Mouse (Mus musculus) lung, embryonic 15.5 days (tissue): ENCODE results near the gene Scarb1. TPM values are rescaled to one million over a fixed set of nuclear protein-coding genes. Genes with fewer than 3 reads are reported as not detected.

ENCODE experiments used
- ATAC-seq: fragments of 200-750 bp; cut with Nextera tagmentation; 2 replicates; pipeline ENCODE4 v1.8.0; 2017; ENCODE audit warnings: moderate number of reproducible peaks, borderline replicate concordance; ENCODE audit not compliant: low FRiP score, low TSS enrichment; ENCODE audit errors: extremely low read depth
- H3K27ac ChIP-seq: fragments of 300-500 bp; sonication (generic); 2 replicates; pipeline ENCODE4 v1.5.1; 2015; ENCODE audit warnings: moderate library complexity, mild to moderate bottlenecking, inconsistent platforms
- H3K27me3 ChIP-seq: fragments of 300-500 bp; sonication (generic); 2 replicates; pipeline ENCODE4 v1.6.1; 2015; ENCODE audit warnings: inconsistent platforms
- H3K36me3 ChIP-seq: fragments of 300-500 bp; sonication (generic); 2 replicates; pipeline ENCODE4 v1.6.1; 2015; ENCODE audit warnings: inconsistent platforms
- H3K4me1 ChIP-seq: fragments of 300-500 bp; sonication (generic); 2 replicates; pipeline ENCODE4 v1.6.1; 2015; ENCODE audit warnings: inconsistent platforms
- H3K4me2 ChIP-seq: fragments of 300-500 bp; sonication (generic); 2 replicates; pipeline ENCODE4 v1.6.1; 2015; ENCODE audit warnings: inconsistent platforms, mild to moderate bottlenecking, moderate library complexity
- H3K4me3 ChIP-seq: fragments of 300-500 bp; sonication (generic); 2 replicates; pipeline ENCODE4 v1.5.1; 2015; ENCODE audit warnings: mild to moderate bottlenecking, inconsistent platforms
- H3K9ac ChIP-seq: fragments of 300-500 bp; sonication (generic); 2 replicates; pipeline ENCODE4 v1.6.1; 2015; ENCODE audit warnings: inconsistent platforms
- H3K9me3 ChIP-seq: fragments of 300-500 bp; sonication (generic); 2 replicates; pipeline ENCODE4 v1.6.1; 2016; ENCODE audit warnings: inconsistent platforms
- WGBS: fragments of 180-500 bp; shearing (Covaris S2); methylation state at CpG from one replicate; pipeline ENCODE4 v1.1.7; 2015; 5-methylcytosine and 5-hydroxymethylcytosine counted together
- polyA plus RNA-seq: library from polyadenylated mRNA; unstranded; fragments of >200 nt; fragmentation: Nextera tagmentation; extraction: Ambion mirVana; gene quantifications from 2 replicates; pipeline ENCODE4 v1.2.1, GENCODE M21; 2015

Gene Scarb1
- polyA plus RNA-seq, 1 experiment from 2014 or later: 65.6 TPM

GRCm38 (mm10) chr5:125358270-125358608, 17.3 kb upstream of the Scarb1 start:
- Histone ChIP-seq H3K36me3 (no peaks in the 10 kb centered on the region), H3K9ac (no peak overlapping the region), H3K9me3 (no peaks in the 10 kb centered on the region), H3K4me2 (peak overlapping the region; percentile 32; the same call in 1 of the 2 replicates), H3K4me3 (no peak overlapping the region), H3K4me1 (0 out of 2 replicates have a peak, but pooled peaks cover 5% of the 10 kb centered on the region), H3K27ac (no peak overlapping the region), H3K27me3 (no peaks in the 10 kb centered on the region)
- no peak for ATAC-seq
- 55% methylated on average over 5 of the region's 5 CpGs for WGBS

- Histone ChIP-seq H3K9ac (no peak overlapping the region), H3K27me3 (no peaks in the 10 kb centered on the region), H3K27ac (no peak overlapping the region), H3K36me3 (no peaks in the 10 kb centered on the region), H3K4me3 (no peak overlapping the region), H3K4me1 (0 out of 2 replicates have a peak, but pooled peaks cover 5% of the 10 kb centered on the region), H3K4me2 (peak overlapping the region; percentile 32; the same call in 1 of the 2 replicates), H3K9me3 (no peaks in the 10 kb centered on the region)
- ATAC-seq: no peak
- 67% methylated on average over 12 of the region's 12 CpGs for WGBS
These were observed 16.8 kb upstream of the Scarb1 start for GRCm38 (mm10) chr5:125357543-125358269.

- 0 out of 2 replicates have a peak, but pooled peaks cover 5% of the 10 kb centered on the region for H3K4me1 ChIP-seq
- H3K27ac ChIP-seq: no peak overlapping the region
- no peak overlapping the region for H3K9ac ChIP-seq
- no peaks in the 10 kb centered on the region for H3K27me3 ChIP-seq
- H3K9me3 ChIP-seq: no peaks in the 10 kb centered on the region
- no peak overlapping the region for H3K4me2 ChIP-seq
- no peak for ATAC-seq
- WGBS: 24% methylated on average over 7 of the region's 7 CpGs
- H3K4me3 ChIP-seq: no peak overlapping the region
- no peaks in the 10 kb centered on the region for H3K36me3 ChIP-seq
These were observed 14.8 kb upstream of the Scarb1 start for GRCm38 (mm10) chr5:125355650-125356049.

- H3K36me3 ChIP-seq: no peaks in the 10 kb centered on the region
- H3K4me3 ChIP-seq: no peak overlapping the region
- H3K9me3 ChIP-seq: no peaks in the 10 kb centered on the region
- H3K27me3 ChIP-seq: no peaks in the 10 kb centered on the region
- H3K4me2 ChIP-seq: no peak overlapping the region
- 46% methylated on average over 7 of the region's 7 CpGs for WGBS
- H3K27ac ChIP-seq: no peak overlapping the region
- no peak for ATAC-seq
- no peak overlapping the region for H3K9ac ChIP-seq
- H3K4me1 ChIP-seq: 0 out of 2 replicates have a peak, but pooled peaks cover 5% of the 10 kb centered on the region
These were observed 14.1 kb upstream of the Scarb1 start for GRCm38 (mm10) chr5:125354885-125355492.

- 92% methylated on average over 5 of the region's 5 CpGs for WGBS
- H3K36me3 ChIP-seq: no peaks in the 10 kb centered on the region
- no peak overlapping the region for H3K27ac ChIP-seq
- no peaks in the 10 kb centered on the region for H3K27me3 ChIP-seq
- H3K4me3 ChIP-seq: no peak overlapping the region
- H3K9ac ChIP-seq: no peak overlapping the region
- no peak overlapping the region for H3K4me2 ChIP-seq
- no peak for ATAC-seq
- no peaks in the 10 kb centered on the region for H3K9me3 ChIP-seq
- 0 out of 2 replicates have a peak, but pooled peaks cover 1% of the 10 kb centered on the region for H3K4me1 ChIP-seq
These were observed 11.9 kb upstream of the Scarb1 start for GRCm38 (mm10) chr5:125352781-125353294.

GRCm38 (mm10) chr5:125351939-125352338, 11.0 kb upstream of the Scarb1 start:
- whole genome bisulfite sequencing: 91% methylated on average over 5 of the region's 5 CpGs

GRCm38 (mm10) chr5:125351057-125351456, 10.2 kb upstream of the Scarb1 start:
- ATAC-seq: no peak
- WGBS: 80% methylated on average over 8 of the region's 8 CpGs
- no peak overlapping the region for H3K4me3 ChIP-seq
- no peak overlapping the region for H3K4me2 ChIP-seq
- no peaks in the 10 kb centered on the region for H3K4me1 ChIP-seq
- no peak overlapping the region for H3K9ac ChIP-seq
- H3K27ac ChIP-seq: no peak overlapping the region
- no peaks in the 10 kb centered on the region for H3K27me3 ChIP-seq
- H3K9me3 ChIP-seq: no peaks in the 10 kb centered on the region
- H3K36me3 ChIP-seq: no peaks in the 10 kb centered on the region

More at GRCm38 (mm10) chr5:125351939-125352338, 11.0 kb upstream of the Scarb1 start:
- Histone ChIP-seq H3K36me3 (no peaks in the 10 kb centered on the region), H3K4me1 (no peaks in the 10 kb centered on the region), H3K9ac (no peak overlapping the region), H3K27ac (no peak overlapping the region), H3K4me3 (no peak overlapping the region), H3K27me3 (no peaks in the 10 kb centered on the region), H3K9me3 (no peaks in the 10 kb centered on the region), H3K4me2 (no peak overlapping the region)
- no peak for ATAC-seq

GRCm38 (mm10) chr5:125349391-125349790, 8.5 kb upstream of the Scarb1 start:
- Histone ChIP-seq H3K27me3 (no peaks in the 10 kb centered on the region), H3K27ac (no peak overlapping the region), H3K4me3 (no peak overlapping the region), H3K36me3 (no peaks in the 10 kb centered on the region), H3K9me3 (no peaks in the 10 kb centered on the region), H3K4me1 (no peaks in the 10 kb centered on the region), H3K4me2 (no peak overlapping the region), H3K9ac (no peak overlapping the region)
- 86% methylated on average over 3 of the region's 3 CpGs for WGBS
- no peak for ATAC-seq

GRCm38 (mm10) chr5:125348487-125348886, 7.6 kb upstream of the Scarb1 start:
- 29% methylated on average over 8 of the region's 8 CpGs for WGBS
- ATAC-seq: no peak
- Histone ChIP-seq H3K36me3 (no peaks in the 10 kb centered on the region), H3K27me3 (no peaks in the 10 kb centered on the region), H3K9me3 (no peaks in the 10 kb centered on the region), H3K9ac (no peak overlapping the region), H3K4me2 (no peak overlapping the region), H3K4me3 (no peak overlapping the region), H3K4me1 (no peaks in the 10 kb centered on the region), H3K27ac (no peak overlapping the region)

- Histone ChIP-seq H3K4me3 (no peak overlapping the region), H3K27ac (no peak overlapping the region), H3K36me3 (no peaks in the 10 kb centered on the region), H3K9me3 (no peaks in the 10 kb centered on the region), H3K27me3 (no peaks in the 10 kb centered on the region), H3K9ac (no peak overlapping the region), H3K4me1 (no peaks in the 10 kb centered on the region), H3K4me2 (no peak overlapping the region)
- ATAC-seq: no peak
- WGBS: 67% methylated on average over 7 of the region's 7 CpGs
These were observed 7.2 kb upstream of the Scarb1 start for GRCm38 (mm10) chr5:125348067-125348466.

GRCm38 (mm10) chr5:125344296-125344695, 3.4 kb upstream of the Scarb1 start:
- no peaks in the 10 kb centered on the region for H3K36me3 ChIP-seq
- no peak overlapping the region for H3K9ac ChIP-seq
- no peak overlapping the region for H3K4me3 ChIP-seq
- ATAC-seq: no peak
- no peaks in the 10 kb centered on the region for H3K9me3 ChIP-seq
- no peaks in the 10 kb centered on the region for H3K27me3 ChIP-seq
- no peak overlapping the region for H3K4me2 ChIP-seq
- no peak overlapping the region for H3K27ac ChIP-seq
- WGBS: 88% methylated on average over 6 of the region's 6 CpGs
- peaks cover 19% of the 10 kb centered on the region for H3K4me1 ChIP-seq

GRCm38 (mm10) chr5:125341459-125342090, 681 bp upstream of the Scarb1 start:
- Histone ChIP-seq H3K9me3 (no peaks in the 10 kb centered on the region), H3K36me3 (no peaks in the 10 kb centered on the region), H3K9ac (no peak overlapping the region), H3K27me3 (no peaks in the 10 kb centered on the region), H3K27ac (no peak overlapping the region), H3K4me3 (peak overlapping the region; percentile 71), H3K4me2 (peak overlapping the region; percentile 94), H3K4me1 (peaks cover 24% of the 10 kb centered on the region)
- no peak; the same call in 1 of the 2 replicates for ATAC-seq
- 35% methylated on average over 14 of the region's 14 CpGs for WGBS
